Mouse (Mus musculus) mature B cell (primary cell): ENCODE measurements around the gene Dnmt3a.

Experiments
- in situ Hi-C: fragments of 300-500 bp; cut with MboI; formaldehyde crosslinking; loops from 2 replicates; pipeline ENCODE4 v1.14.3; 2019

Gene Dnmt3a

DNA sequence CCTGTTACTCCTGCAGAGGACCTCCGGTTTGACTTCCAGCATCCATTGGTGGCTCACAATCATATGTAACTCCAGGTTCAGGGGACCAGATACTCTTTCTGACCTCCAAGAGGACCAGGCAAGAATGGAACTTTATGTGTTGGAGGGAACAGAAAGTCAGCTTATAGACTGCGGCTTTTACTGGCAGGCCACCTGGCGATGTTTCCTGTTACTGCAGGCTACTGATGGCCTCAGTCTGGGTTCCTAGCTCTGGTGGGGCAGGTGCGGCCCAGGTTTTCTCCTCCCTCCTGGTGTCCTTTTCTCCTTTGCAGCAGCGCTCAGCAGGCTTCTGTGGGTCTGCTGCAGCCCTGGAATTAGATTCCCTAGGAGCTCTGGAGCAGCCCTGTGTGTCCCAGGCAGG, 46.7 kb downstream of the Dnmt3a start:
- in situ Hi-C loops = no loop called here

GRCm38 (mm10) chr12:3854419-3854818, 48.6 kb downstream of the Dnmt3a start:
- in situ Hi-C loops = no loop called here

GRCm38 (mm10) chr12:3855762-3856501, 50.1 kb downstream of the Dnmt3a start:
- in situ Hi-C loops = no loop called here

DNA sequence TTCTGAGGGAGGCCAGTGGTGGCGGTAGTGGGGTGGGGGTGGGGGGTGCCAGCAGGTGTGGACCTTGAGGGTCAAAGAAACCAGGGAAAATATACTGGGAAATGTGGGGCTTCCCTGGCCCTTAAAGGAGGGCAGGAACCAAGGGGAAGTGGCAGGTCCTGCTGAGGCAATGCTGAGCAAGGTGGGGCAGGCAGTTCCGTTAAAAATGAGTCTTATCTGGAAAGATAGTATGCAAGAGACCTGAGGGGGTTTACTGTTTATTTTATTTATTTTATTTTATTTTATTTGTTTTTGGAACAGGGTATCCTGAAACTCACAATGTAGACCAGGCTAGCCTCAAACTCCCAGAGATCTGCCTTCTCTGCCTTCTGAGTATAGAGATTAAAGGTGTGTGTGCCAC, 50.9 kb downstream of the Dnmt3a start:
- in situ Hi-C loops = no loop called here

DNA sequence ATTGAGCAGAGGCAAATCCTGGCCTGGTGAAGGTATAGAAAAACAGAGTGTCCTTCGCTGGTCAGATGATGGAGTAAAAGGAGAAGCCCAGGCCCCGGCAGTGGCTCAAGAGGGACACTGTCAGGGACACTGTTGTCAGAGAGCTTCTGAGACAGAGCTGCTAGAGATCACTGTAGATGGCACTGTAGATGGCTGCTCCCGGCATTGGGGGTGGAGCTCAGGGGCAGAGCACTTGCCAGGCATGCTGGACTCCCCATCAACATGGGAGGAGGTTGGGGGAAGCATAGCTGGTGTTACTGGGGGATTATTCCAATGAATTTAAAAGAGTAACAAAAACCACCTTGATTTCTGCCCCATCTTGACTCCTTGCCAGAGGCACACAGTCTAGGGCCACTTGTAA, 51.4 kb downstream of the Dnmt3a start:
- in situ Hi-C loops = no loop called here

DNA sequence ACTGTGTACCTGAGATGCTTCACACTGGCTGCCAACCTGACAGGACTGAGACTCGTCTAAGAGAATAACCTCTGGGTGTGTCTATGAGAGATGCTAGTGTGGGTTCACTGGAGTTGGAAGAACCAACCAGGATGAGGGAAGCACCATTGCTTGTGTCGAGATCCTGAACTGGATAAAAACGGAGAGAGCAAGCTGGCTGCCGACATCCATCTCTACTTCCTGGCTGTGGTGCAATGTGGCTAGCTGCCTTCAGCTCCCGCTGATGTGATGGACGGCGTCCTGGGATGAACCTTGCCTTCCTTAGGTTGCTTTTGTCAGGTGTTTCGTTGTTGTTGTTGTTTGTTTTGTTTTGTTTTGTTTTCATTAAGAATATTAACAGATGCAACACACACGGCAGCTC, 52.0 kb downstream of the Dnmt3a start:
- in situ Hi-C loops = no loop called here

DNA sequence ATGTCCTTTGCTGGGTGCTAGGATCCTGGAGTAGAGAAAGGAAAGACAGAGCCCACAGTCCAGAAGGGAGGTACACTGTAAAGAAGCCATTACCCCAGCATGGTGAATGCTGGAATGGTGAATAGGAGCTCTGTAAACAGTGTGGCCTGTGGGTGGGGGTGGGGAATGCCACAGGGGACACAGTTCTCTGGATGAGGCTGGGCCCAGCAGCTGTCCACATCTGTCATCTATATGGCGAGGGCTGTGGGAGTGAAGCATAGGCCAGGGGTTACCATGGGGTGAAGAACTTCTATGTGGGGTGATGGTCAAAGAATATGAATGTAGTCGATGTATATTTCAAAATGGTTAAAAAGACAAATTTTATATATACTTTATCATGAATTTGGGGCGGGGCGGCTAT, 52.9 kb downstream of the Dnmt3a start:
- in situ Hi-C loops = no loop called here

DNA sequence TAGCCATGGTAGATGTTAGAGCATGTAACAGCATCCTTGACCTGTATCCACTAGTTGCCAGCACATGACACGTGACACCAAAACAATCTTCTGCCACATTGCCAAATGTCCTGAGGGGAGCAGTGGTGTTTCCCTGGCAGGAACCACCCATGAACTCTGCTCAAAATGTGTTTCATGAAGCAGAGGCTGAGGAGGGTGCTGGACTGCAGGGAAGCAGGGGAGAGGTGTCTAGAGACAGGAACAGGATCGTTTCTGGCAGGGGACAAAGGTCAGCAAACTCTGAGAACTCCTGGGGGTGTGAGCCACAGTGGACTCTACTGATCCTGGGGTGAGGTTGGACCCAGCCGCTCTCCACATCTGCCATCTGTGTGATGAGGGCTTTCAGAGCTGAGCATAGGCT, 53.7 kb downstream of the Dnmt3a start:
- in situ Hi-C loops = no loop called here

DNA sequence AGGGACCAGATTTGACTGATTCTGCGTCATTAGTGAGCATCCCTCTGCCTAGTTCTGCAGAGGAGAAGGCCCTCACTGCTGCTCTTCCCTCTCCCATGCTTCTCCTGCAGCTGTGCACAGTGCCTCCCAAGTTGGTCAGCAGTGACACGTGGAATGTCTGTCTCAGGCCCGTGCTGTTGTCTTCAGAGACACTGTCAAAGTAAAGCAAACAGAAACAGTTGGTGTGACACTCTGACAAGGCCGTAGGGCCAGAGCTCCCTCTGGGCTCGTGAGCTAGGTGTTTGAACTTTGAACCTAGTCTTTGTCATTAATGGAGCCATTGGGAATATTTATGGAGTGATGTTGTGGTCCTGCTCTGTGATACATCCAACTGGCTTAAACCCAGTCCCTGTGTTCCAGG, 54.2 kb downstream of the Dnmt3a start:
- in situ Hi-C loops = no loop called here

- in situ Hi-C loops = no loop called here
Measured at GRCm38 (mm10) chr12:3861665-3862228, 55.9 kb downstream of the Dnmt3a start.

GRCm38 (mm10) chr12:3862253-3862652, 56.4 kb downstream of the Dnmt3a start:
- in situ Hi-C loops = no loop called here

DNA sequence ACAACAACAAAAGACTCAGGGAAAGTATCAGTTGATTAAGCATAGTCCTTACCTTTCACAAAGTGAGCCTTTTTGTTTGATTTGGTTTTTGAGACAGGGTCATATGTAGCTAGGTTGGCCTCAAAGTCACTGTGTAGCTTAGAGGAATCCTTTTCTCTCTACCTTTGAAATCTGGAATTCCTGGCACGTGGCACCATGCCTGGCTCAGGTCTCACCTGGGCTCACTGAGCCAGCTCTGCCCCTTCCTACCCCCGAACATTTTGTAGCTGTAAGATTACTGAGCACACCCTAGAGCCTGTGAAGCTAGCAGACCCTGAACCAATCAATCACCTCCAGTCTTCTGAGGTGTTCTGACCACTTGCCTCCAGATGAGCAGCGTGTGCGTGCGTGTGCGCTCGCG, 58.4 kb downstream of the Dnmt3a start:
- in situ Hi-C loops = no loop called here

DNA sequence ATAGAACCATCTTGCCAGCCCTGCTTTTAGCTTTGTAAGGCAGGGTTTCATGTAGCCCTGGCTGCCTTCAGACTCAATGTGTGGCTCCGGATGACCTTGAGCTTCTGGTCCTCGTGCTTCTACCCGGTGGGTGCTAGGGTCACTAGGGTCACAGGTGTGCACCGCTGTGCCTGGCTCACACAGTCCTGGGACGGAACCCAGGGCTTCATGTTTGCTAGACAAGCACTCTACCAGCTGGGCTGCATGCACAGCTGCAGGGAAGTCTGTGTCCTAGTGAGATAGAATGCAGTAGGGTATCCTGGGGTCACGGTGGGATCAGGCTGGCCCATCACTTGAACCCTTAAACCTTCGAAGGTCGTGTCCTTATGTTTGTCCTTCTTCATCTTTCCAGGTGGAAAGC, 59.8 kb downstream of the Dnmt3a start:
- in situ Hi-C loops = no loop called here

GRCm38 (mm10) chr12:3866654-3867370, 61.0 kb downstream of the Dnmt3a start:
- in situ Hi-C loops = no loop called here

DNA sequence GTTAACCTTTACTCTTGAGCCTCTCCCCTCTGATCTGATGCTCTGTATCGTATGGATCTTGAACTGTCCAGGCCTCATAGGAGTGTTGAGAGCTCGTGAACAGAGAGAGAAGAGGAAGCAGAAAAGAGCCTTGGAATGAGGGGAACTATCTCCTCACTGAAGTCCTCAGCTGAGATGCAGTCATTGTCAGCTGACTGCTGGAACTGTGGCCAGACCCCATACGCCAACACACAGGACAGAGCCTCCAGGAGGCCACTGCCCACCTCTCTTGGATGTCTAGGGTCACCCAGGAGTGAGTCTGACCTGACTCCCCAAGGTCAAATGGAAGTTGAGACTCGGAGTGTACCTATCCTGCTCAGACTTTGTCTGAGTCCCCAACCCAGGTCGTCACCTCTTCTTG, 62.3 kb downstream of the Dnmt3a start:
- in situ Hi-C loops = no loop called here

- in situ Hi-C loops = no loop called here
Measured at GRCm38 (mm10) chr12:3868676-3869458, 63.1 kb downstream of the Dnmt3a start.

DNA sequence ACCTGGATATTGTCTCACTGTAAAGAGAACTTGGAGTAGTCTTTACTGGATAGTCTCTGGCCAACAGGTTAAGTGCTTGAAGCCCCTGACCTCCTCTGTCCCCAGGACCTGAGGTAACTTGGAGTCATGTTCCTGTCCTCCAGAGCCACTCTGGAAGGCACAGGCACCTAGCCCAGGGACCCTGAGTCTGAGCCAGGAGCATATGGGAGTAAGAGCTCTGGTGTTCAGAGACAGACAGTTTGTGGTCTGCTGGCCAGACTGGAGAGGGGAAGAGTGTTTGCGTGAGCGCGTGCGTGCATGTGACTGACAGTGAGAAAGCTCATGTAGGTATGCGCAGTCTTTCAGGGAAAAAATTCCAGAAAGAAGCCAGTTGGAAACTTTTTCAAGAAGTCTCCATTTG, 64.2 kb downstream of the Dnmt3a start:
- in situ Hi-C loops = no loop called here

GRCm38 (mm10) chr12:3870859-3871462, 65.2 kb downstream of the Dnmt3a start:
- in situ Hi-C loops = no loop called here

GRCm38 (mm10) chr12:3871637-3872036, 65.8 kb downstream of the Dnmt3a start:
- in situ Hi-C loops = no loop called here

- in situ Hi-C loops = no loop called here
Measured at GRCm38 (mm10) chr12:3872410-3873230, 66.8 kb downstream of the Dnmt3a start.

- in situ Hi-C loops = no loop called here
Measured at GRCm38 (mm10) chr12:3875474-3875873, 69.7 kb downstream of the Dnmt3a start.
